Mouse (Mus musculus) C2C12 (cell line): ENCODE measurements around the gene Clcnkb. TPM values are rescaled to one million over a fixed set of nuclear protein-coding genes. Genes with fewer than 3 reads are reported as not detected.

Source experiments
- H3K27me3 ChIP-seq: one replicate; pipeline ENCODE4 v1.6.1; 2011; ENCODE audit not compliant: control insufficient read depth, insufficient read depth, insufficient read length
- H3K36me3 ChIP-seq: one replicate; pipeline ENCODE4 v1.6.1; 2011; ENCODE audit not compliant: control insufficient read depth, insufficient read depth
- H3K4me3 ChIP-seq: one replicate; pipeline ENCODE4 v1.5.1; 2011; ENCODE audit warnings: mild to moderate bottlenecking, control low read depth; ENCODE audit not compliant: poor library complexity, insufficient read depth, severe bottlenecking
- H3K79me2 ChIP-seq: one replicate; pipeline ENCODE4 v1.6.1; 2011; ENCODE audit not compliant: control insufficient read depth, insufficient read depth
- H3K79me3 ChIP-seq: one replicate; pipeline ENCODE4 v1.6.1; 2011; ENCODE audit warnings: low read depth, control low read depth
- H3ac ChIP-seq: one replicate; pipeline ENCODE3; 2011; ENCODE audit warnings: low read depth; ENCODE audit not compliant: control insufficient read depth, insufficient read length
- CEBPB ChIP-seq: IDR thresholded peaks from one replicate; pipeline ENCODE4 v1.6.1; 2011; ENCODE audit warnings: low read depth, mild to moderate bottlenecking, control low read depth, moderate library complexity
- CTCF ChIP-seq: IDR thresholded peaks from one replicate; pipeline ENCODE4 v1.5.1; 2011; ENCODE audit not compliant: control insufficient read depth, insufficient read depth, insufficient read length
- FOSL1 ChIP-seq: IDR thresholded peaks from one replicate; pipeline ENCODE4 v1.8.0; 2011; ENCODE audit warnings: mild to moderate bottlenecking, low read length; ENCODE audit not compliant: poor library complexity, insufficient read depth, severe bottlenecking
- MAX ChIP-seq: IDR thresholded peaks from one replicate; pipeline ENCODE4 v1.6.1; 2011; ENCODE audit warnings: mild to moderate bottlenecking, control low read depth
- MYOD1 ChIP-seq: IDR thresholded peaks from one replicate; pipeline ENCODE4 v1.6.1; 2011; ENCODE audit warnings: low read depth; ENCODE audit not compliant: control insufficient read depth, insufficient read length
- MYOG ChIP-seq: IDR thresholded peaks from one replicate; pipeline ENCODE4 v1.6.1; 2011; ENCODE audit not compliant: control insufficient read depth, insufficient read length; ENCODE audit errors: extremely low read depth
- USF1 ChIP-seq: IDR thresholded peaks from one replicate; pipeline ENCODE4 v1.6.1; 2011; ENCODE audit warnings: low read depth, mild to moderate bottlenecking, control low read depth, moderate library complexity
- polyA plus RNA-seq: library from polyadenylated mRNA; unstranded; fragments of >200 nt; fragmentation: generic; extraction: Trizol; gene quantifications from one replicate; pipeline ENCODE4 v1.2.1, GENCODE M21; 2012; ENCODE audit warnings: missing spikeins

Clcnkb gene
- polyA plus RNA-seq, 1 experiment: not detected

DNA sequence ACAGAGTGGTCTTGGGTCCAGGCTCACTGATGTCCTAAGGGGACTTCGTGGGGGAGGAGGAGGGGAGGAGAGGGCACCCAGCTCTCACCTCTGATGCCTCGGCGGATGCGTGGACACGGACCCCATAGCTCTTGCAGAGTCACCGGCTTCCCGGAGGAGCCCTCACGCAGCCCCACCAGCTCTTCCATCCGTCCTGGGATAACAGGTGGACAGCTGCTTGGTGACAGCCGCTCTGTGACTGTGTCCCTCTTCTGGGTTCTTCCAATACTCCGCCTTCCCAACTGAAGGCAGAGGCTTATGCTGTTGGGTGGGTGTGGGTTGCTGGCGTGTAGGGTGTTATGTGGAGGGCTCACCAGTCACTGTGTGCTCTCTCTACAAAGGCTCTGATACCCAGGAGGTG lies 18.0 kb downstream of the Clcnkb start:
- Histone ChIP-seq H3K27me3 (peaks cover 18% of the 10 kb centered on the region), H3K79me2 (no peaks in the 10 kb centered on the region), H3K4me3 (no peak overlapping the region), H3ac (no peak overlapping the region), H3K36me3 (no peaks in the 10 kb centered on the region), H3K79me3 (no peaks in the 10 kb centered on the region)
- TF ChIP-seq MAX: no peak
- TF ChIP-seq MYOG: no peak
- no peak for TF ChIP-seq MYOD1
- no peak for TF ChIP-seq FOSL1
- no peak for TF ChIP-seq CEBPB

- Histone ChIP-seq H3K27me3 (peaks cover 18% of the 10 kb centered on the region), H3K36me3 (no peaks in the 10 kb centered on the region), H3ac (no peak overlapping the region), H3K79me2 (no peaks in the 10 kb centered on the region), H3K79me3 (no peaks in the 10 kb centered on the region), H3K4me3 (no peak overlapping the region)
- TF ChIP-seq FOSL1: no peak
- TF ChIP-seq CEBPB: no peak
- no peak for TF ChIP-seq MYOD1
- TF ChIP-seq USF1: no peak
- no peak for TF ChIP-seq MYOG
- TF ChIP-seq MAX: no peak
- no peak for TF ChIP-seq CTCF
Observed at GRCm38 (mm10) chr4:141394751-141395150, 21.1 kb downstream of the Clcnkb start.

DNA sequence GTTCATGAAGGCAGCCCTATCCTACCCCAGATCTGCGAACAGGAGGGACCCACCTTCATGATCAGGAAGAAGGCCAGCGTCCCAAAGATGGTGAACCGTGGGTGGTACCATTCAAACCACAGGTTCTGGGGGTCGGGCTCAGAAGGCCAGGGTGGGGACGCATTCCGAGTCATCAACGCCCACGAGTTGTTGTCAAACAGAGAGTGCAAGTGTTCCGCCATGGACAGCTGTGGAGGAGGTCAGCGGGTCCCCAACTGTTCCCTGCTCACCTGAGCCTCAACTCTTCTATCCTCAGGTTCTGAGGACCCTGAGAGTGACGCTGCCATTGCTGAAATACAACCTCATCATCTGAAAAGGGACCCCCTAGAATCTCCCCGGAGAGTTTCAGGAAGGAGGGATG lies 24.5 kb downstream of the Clcnkb start:
- H3K27me3 ChIP-seq: no peaks in the 10 kb centered on the region
- H3ac ChIP-seq: no peak overlapping the region
- H3K4me3 ChIP-seq: no peak overlapping the region
- H3K79me3 ChIP-seq: no peaks in the 10 kb centered on the region
- no peaks in the 10 kb centered on the region for H3K36me3 ChIP-seq
- TF ChIP-seq MYOG (no peak), FOSL1 (no peak), CEBPB (no peak), MYOD1 (no peak), CTCF (no peak), USF1 (no peak), MAX (no peak)
- no peaks in the 10 kb centered on the region for H3K79me2 ChIP-seq

DNA sequence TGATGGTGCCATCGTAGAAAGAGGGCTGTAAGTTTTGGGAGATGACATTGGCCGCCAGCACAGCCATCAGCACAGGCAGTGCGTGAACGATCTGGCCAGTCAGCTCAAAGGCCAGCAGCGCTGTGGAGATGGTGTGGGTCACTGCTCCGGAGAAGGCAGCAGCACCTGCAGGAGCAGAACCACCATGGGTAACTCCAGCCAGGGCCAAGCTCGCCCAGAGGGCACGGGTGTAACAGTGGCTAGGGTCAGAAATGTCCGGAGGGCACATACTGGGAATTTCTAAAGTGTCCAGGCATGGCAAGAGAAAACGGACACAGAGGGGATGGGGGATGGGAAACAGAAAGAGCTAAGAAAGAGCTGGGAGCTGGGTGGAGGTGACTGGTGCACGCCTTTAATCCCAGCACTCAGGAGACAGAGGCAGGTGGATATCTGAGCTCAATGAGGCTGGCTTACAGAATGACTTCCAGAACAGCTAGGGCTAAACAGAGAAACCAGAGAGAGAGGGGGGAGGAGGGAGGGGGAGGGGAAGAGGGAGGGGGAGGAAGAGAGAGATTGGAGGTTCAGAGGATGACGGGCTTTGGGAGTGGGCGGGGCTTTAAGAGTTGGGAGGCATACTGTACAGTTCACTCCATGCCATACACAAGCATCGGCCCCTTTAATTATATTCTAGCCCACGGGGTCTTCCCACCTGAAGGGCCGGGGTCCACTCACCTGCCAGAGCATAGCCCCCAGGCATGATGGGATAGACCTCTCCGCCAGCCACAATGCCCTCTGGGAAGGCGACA lies 26.3 kb downstream of the Clcnkb start:
- TF ChIP-seq MYOD1 (no peak), CEBPB (no peak), USF1 (no peak), MAX (no peak), FOSL1 (no peak), MYOG (no peak), CTCF (no peak)
- Histone ChIP-seq H3K79me3 (no peaks in the 10 kb centered on the region), H3K4me3 (no peak overlapping the region), H3K27me3 (no peaks in the 10 kb centered on the region), H3K36me3 (no peaks in the 10 kb centered on the region), H3ac (no peak overlapping the region), H3K79me2 (no peaks in the 10 kb centered on the region)

DNA sequence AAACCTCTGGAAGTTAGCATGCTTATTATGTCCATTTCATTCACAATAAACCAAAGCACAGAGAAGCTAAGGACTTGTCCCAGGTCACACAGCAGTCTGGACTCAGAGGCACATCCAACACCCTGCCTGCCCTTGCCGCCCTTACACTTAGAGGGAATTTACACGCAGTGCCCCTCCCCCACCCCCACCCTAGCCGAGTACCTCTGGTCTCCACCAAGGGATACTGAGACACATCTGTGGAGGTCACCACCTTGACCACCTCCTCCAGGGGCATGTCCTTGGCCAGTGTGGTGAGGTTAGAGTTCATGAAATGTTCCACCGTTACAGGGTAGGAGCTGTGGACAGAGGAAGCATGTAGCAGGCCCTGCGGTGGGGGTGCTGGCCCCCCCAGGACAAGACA lies 27.9 kb downstream of the Clcnkb start:
- Histone ChIP-seq H3ac (no peak overlapping the region), H3K4me3 (no peak overlapping the region), H3K36me3 (no peaks in the 10 kb centered on the region), H3K27me3 (peaks cover 8% of the 10 kb centered on the region), H3K79me3 (no peaks in the 10 kb centered on the region), H3K79me2 (no peaks in the 10 kb centered on the region)
- TF ChIP-seq CTCF: no peak
- no peak for TF ChIP-seq MAX
- no peak for TF ChIP-seq CEBPB
- no peak for TF ChIP-seq MYOD1
- TF ChIP-seq FOSL1: no peak

GRCm38 (mm10) chr4:141387093-141387784 lies 28.6 kb downstream of the Clcnkb start:
- Histone ChIP-seq H3K36me3 (no peaks in the 10 kb centered on the region), H3K79me3 (no peaks in the 10 kb centered on the region), H3K4me3 (no peak overlapping the region), H3K79me2 (no peaks in the 10 kb centered on the region), H3ac (no peak overlapping the region), H3K27me3 (peaks cover 8% of the 10 kb centered on the region)
- TF ChIP-seq FOSL1 (no peak), CTCF (peak; percentile 37)
